Mouse (Mus musculus) Patski (cell line): Measurements from ENCODE around the gene Atg3. TPM values are rescaled to one million over a fixed set of nuclear protein-coding genes. Genes with fewer than 3 reads are reported as not detected.

Experiments used
- ATAC-seq: fragments of 100-300 bp; one replicate; pipeline ENCODE4 v1.8.0; 2021
- CTCF ChIA-PET: fragments of 350-600 bp; sonication (Branson Sonifier 250); formaldehyde crosslinking; loops from one replicate; lab custom pipeline; 2022; ENCODE audit warnings: inconsistent platforms; lab: Charles Lee
- POLR2A ChIA-PET: fragments of 350-600 bp; sonication (Branson Sonifier 250); formaldehyde crosslinking; loops from one replicate; lab custom pipeline; 2022; ENCODE audit warnings: antibody characterized with exemption, inconsistent platforms; lab: Charles Lee
- DNase-seq: peaks from one replicate; pipeline ENCODE4 v3.0.0-alpha.2; 2011; ENCODE audit warnings: low read depth, low spot score
- H3K27me3 ChIP-seq: fragments of 371-371 bp; one replicate; pipeline ENCODE4 v1.5.1; 2021
- CTCF ChIP-seq: fragments of 100-300 bp; IDR thresholded peaks from one replicate; pipeline ENCODE4 v1.5.1; 2021
- in situ Hi-C: fragments of 300-500 bp; cut with MboI; formaldehyde crosslinking; loops from 3 replicates; pipeline ENCODE4 v1.11.1; 2018; ENCODE audit warnings: low pct_unique_long_range_greater_than_20kb, mixed read lengths
- polyA plus RNA-seq: library from polyadenylated mRNA; unstranded; gene quantifications from one replicate; pipeline ENCODE4 v1.2.3, GENCODE M21; 2021

Atg3 gene
- polyA plus RNA-seq, 1 experiment from 2014 or later = 44.2 TPM

- in situ Hi-C loops = loop anchor here (5.0 kb wide), 2 partner anchors 210 to 435 kb away; partner anchors contain the start of gene Cd200
These were observed 38.2 kb downstream of the Atg3 start for GRCm38 (mm10) chr16:45196816-45197215.

GRCm38 (mm10) chr16:45201395-45201794 lies 42.8 kb downstream of the Atg3 start:
- no peak for TF ChIP-seq CTCF
- ChIA-PET POLR2A (no interaction called here), CTCF (interaction anchor here (1.9 kb wide), 1 partner anchor 430 kb away, joined by 5 read pairs; no protein-coding TSS in a partner anchor)
- in situ Hi-C loops = no loop called here
- ATAC-seq (no peak), DNase-seq (no peak)
- H3K27me3 ChIP-seq = no peaks in the 10 kb centered on the region

More at GRCm38 (mm10) chr16:45196816-45197215, 38.2 kb downstream of the Atg3 start:
- CTCF ChIA-PET = interaction anchor here (0.7 to 3.5 kb wide), 4 partner anchors 11 to 434 kb away, joined by 3 to 14 read pairs (median 7); no protein-coding TSS in a partner anchor
- POLR2A ChIA-PET = no interaction called here
- TF ChIP-seq CTCF = peak; percentile 83
- ATAC-seq (peak; percentile 69), DNase-seq (no peak)
- H3K27me3 ChIP-seq = no peaks in the 10 kb centered on the region

DNA sequence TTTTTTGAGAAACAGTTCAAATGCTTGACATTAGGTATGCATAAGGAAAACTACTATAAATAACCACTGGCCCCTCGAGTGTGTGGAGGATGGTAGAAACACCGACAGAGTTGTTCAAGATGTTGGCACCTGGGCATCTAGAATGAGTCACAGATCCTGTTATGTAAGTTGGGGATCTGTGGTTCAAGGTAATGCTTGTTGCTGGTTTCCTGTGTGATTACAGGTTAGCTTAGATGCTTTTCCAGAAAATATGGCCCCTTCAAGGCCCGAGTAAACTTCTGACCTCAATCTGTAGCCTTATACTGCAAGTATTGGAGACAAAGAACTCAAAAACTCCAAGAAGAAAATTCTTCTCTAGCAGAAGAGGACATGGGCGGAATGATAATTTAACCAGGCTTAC lies 45.9 kb downstream of the Atg3 start:
- ChIA-PET POLR2A (no interaction called here), CTCF (no interaction called here)
- TF ChIP-seq CTCF = no peak
- no peak for DNase-seq
- ATAC-seq = no peak
- peaks cover 3% of the 10 kb centered on the region for H3K27me3 ChIP-seq
- in situ Hi-C loops = no loop called here

GRCm38 (mm10) chr16:45204859-45205670 lies 46.5 kb downstream of the Atg3 start:
- in situ Hi-C loops = no loop called here
- ChIA-PET POLR2A (no interaction called here), CTCF (no interaction called here)
- no peak for ATAC-seq
- H3K27me3 ChIP-seq = peaks cover 3% of the 10 kb centered on the region
- TF ChIP-seq CTCF = no peak
- DNase-seq = no peak

GRCm38 (mm10) chr16:45222016-45222415 lies 63.4 kb downstream of the Atg3 start:
- ChIA-PET POLR2A (no interaction called here), CTCF (no interaction called here)
- H3K27me3 ChIP-seq = peaks cover 62% of the 10 kb centered on the region
- DNase-seq (no peak), ATAC-seq (no peak)
- no peak for TF ChIP-seq CTCF
- in situ Hi-C loops = no loop called here

GRCm38 (mm10) chr16:45222771-45223170 lies 64.2 kb downstream of the Atg3 start:
- ATAC-seq (no peak), DNase-seq (no peak)
- no peak for TF ChIP-seq CTCF
- in situ Hi-C loops = no loop called here
- ChIA-PET CTCF (no interaction called here), POLR2A (no interaction called here)
- H3K27me3 ChIP-seq = peaks cover 55% of the 10 kb centered on the region

- ATAC-seq (no peak), DNase-seq (no peak)
- no peak for TF ChIP-seq CTCF
- ChIA-PET CTCF (no interaction called here), POLR2A (no interaction called here)
- H3K27me3 ChIP-seq = peaks cover 44% of the 10 kb centered on the region
- in situ Hi-C loops = no loop called here
These were observed 65.2 kb downstream of the Atg3 start, which contains the start of gene Btla for GRCm38 (mm10) chr16:45223648-45224388. Gene Btla, plus strand, starts transcription at chr16:45224315.

DNA sequence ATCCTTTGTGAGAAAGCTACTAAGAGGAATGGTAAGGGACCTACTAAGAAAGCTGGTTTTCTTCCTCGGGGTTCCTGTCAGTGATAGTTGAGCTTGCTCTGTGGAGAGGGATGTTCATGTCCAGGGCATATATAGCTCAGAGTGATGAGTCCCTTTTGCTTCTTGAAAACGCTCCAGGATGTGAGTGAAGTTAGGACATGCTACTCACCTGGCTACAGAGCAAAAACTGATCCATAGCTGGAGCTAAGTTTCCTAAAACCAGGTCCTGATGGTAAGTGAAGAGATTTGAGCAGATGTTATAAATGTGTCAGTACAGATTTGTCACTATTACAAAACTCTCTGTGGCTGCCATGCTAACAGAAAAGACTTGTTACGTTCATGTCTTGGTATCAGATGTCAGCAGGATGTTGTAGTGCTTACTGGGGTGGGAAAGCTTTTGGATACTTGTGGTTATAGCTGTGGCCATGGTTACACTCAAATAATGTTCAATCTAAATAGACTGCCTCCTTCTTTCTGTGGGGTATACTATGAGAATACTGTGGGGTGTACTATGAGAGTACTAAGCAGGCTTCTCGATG lies 65.9 kb downstream of the Atg3 start:
- peaks cover 38% of the 10 kb centered on the region for H3K27me3 ChIP-seq
- TF ChIP-seq CTCF = no peak
- ChIA-PET CTCF (no interaction called here), POLR2A (no interaction called here)
- ATAC-seq (no peak), DNase-seq (no peak)
- in situ Hi-C loops = no loop called here

- CTCF ChIA-PET = no interaction called here
- H3K27me3 ChIP-seq = peaks cover 39% of the 10 kb centered on the region
- DNase-seq (no peak), ATAC-seq (no peak)
- POLR2A ChIA-PET = no interaction called here
- no peak for TF ChIP-seq CTCF
- in situ Hi-C loops = no loop called here
These were observed 68.4 kb downstream of the Atg3 start for GRCm38 (mm10) chr16:45227002-45227401.

- ATAC-seq (no peak), DNase-seq (no peak)
- no peak for TF ChIP-seq CTCF
- H3K27me3 ChIP-seq = peaks cover 16% of the 10 kb centered on the region
- in situ Hi-C loops = no loop called here
- POLR2A ChIA-PET = no interaction called here
- CTCF ChIA-PET = no interaction called here
These were observed 72.7 kb downstream of the Atg3 start for GRCm38 (mm10) chr16:45231296-45231695.
